Mouse (Mus musculus) CH12.LX (cell line): ENCODE data around the gene Igfbp5. TPM values are rescaled to one million over a fixed set of nuclear protein-coding genes. Genes with fewer than 3 reads are reported as not detected.

Experiments
- DNase-seq: peaks from one replicate; pipeline ENCODE4 v3.0.0-alpha.2; 2013; ENCODE audit errors: extremely low read depth
- H3K27ac ChIP-seq: 2 replicates; pipeline ENCODE4 v1.5.1; 2012; ENCODE audit warnings: low read depth, mild to moderate bottlenecking, control low read depth, moderate library complexity; ENCODE audit not compliant: insufficient read depth
- H3K27me3 ChIP-seq: replicated peaks from 2 replicates; pipeline ENCODE3; 2012; ENCODE audit warnings: inconsistent platforms
- H3K36me3 ChIP-seq, 2 experiments: replicated peaks in 1 of 2; 2 replicates each; pipeline versions ENCODE3 to v1.6.1; 2012; ENCODE audit warnings: inconsistent platforms in 1 of 2, low read length in 1 of 2, mild to moderate bottlenecking in 1 of 2, mixed read lengths in 1 of 2, moderate library complexity in 1 of 2; ENCODE audit not compliant: control insufficient read depth in 1 of 2, insufficient read depth in 1 of 2
- H3K4me1 ChIP-seq, 2 experiments: 2 replicates each; pipeline ENCODE4 v1.6.1; 2012; ENCODE audit warnings: inconsistent platforms in 1 of 2, moderate library complexity in 1 of 2; ENCODE audit not compliant: insufficient read depth in 2 of 2, control insufficient read depth in 1 of 2
- H3K4me2 ChIP-seq: 2 replicates; pipeline ENCODE4 v1.6.1; 2012; ENCODE audit warnings: low read depth, mild to moderate bottlenecking, control low read depth; ENCODE audit not compliant: poor library complexity, insufficient read depth, severe bottlenecking
- H3K4me3 ChIP-seq, 3 experiments: fragments of 150-350 bp in 1 of 3; sonication (generic) in 1 of 3; replicated peaks in 1 of 3; 2 replicates each; pipeline versions ENCODE3 to v1.5.1; 2011 to 2012; ENCODE audit warnings: low read depth in 2 of 3, low read length in 2 of 3, mild to moderate bottlenecking in 2 of 3, moderate library complexity in 2 of 3, control low read depth in 1 of 3, improper control_type of control experiment in 1 of 3, inconsistent platforms in 1 of 3, mixed read lengths in 1 of 3; ENCODE audit not compliant: poor library complexity in 1 of 3
- H3K79me2 ChIP-seq: replicated peaks from 2 replicates; pipeline ENCODE4 v1.6.1; 2012; ENCODE audit warnings: mild to moderate bottlenecking, moderate library complexity; ENCODE audit not compliant: control insufficient read depth, poor library complexity, insufficient read depth, severe bottlenecking; ENCODE audit errors: extremely low read depth
- H3K9ac ChIP-seq: 2 replicates; pipeline ENCODE4 v1.6.1; 2012; ENCODE audit warnings: low read depth, mild to moderate bottlenecking, control low read depth, moderate library complexity; ENCODE audit not compliant: insufficient read depth
- H3K9me3 ChIP-seq: replicated peaks from 2 replicates; pipeline ENCODE3; 2012; ENCODE audit warnings: low read length, inconsistent platforms, mixed read lengths
- BHLHE40 ChIP-seq: IDR thresholded peaks from 2 replicates; pipeline ENCODE4 v1.6.1; 2011; ENCODE audit warnings: mild to moderate bottlenecking, low read depth, low read length, improper control_type of control experiment
- CTCF ChIP-seq, 2 experiments: IDR thresholded peaks in 1 of 2; conservative IDR thresholded peaks in 1 of 2; 2 replicates each; pipeline ENCODE4 v1.5.1; 2011 to 2012; ENCODE audit warnings: low read depth in 2 of 2, low read length in 2 of 2, improper control_type of control experiment in 1 of 2, inconsistent platforms in 1 of 2, mild to moderate bottlenecking in 1 of 2, moderate library complexity in 1 of 2
- GABPA ChIP-seq: IDR thresholded peaks from 2 replicates; pipeline ENCODE4 v1.6.1; 2012; ENCODE audit warnings: low read depth, low read length, improper control_type of control experiment, inconsistent platforms; ENCODE audit not compliant: insufficient replicate concordance
- HCFC1 ChIP-seq: IDR thresholded peaks from 2 replicates; pipeline ENCODE4 v1.6.1; 2012; ENCODE audit warnings: low read depth, mild to moderate bottlenecking, inconsistent platforms, low read length, improper control_type of control experiment
- IRF4 ChIP-seq: IDR thresholded peaks from 2 replicates; pipeline ENCODE4 v1.6.1; 2014; ENCODE audit warnings: low read depth, mild to moderate bottlenecking, inconsistent platforms, low read length, improper control_type of control experiment
- JUN ChIP-seq: IDR thresholded peaks from 2 replicates; pipeline ENCODE4 v1.6.1; 2011; ENCODE audit warnings: low read depth, mild to moderate bottlenecking, low read length, improper control_type of control experiment, moderate library complexity; ENCODE audit not compliant: insufficient read depth
- KAT2A ChIP-seq: IDR thresholded peaks from 2 replicates; pipeline ENCODE4 v1.6.1; 2012; ENCODE audit warnings: low read length, improper control_type of control experiment, inconsistent platforms; ENCODE audit not compliant: insufficient replicate concordance
- MAX ChIP-seq: IDR thresholded peaks from 2 replicates; pipeline ENCODE4 v1.6.1; 2011; ENCODE audit warnings: low read length, improper control_type of control experiment
- MEF2A ChIP-seq: IDR thresholded peaks from 2 replicates; pipeline ENCODE4 v1.6.1; 2014; ENCODE audit warnings: low read depth, mild to moderate bottlenecking, inconsistent platforms, low read length, improper control_type of control experiment, borderline replicate concordance
- POLR2A ChIP-seq: IDR thresholded peaks from 2 replicates; pipeline ENCODE4 v1.6.1; 2011; ENCODE audit warnings: low read depth, mild to moderate bottlenecking, improper control_type of control experiment, low read length
- POLR2AphosphoS2 ChIP-seq: IDR thresholded peaks from 2 replicates; pipeline ENCODE4 v1.6.1; 2011; ENCODE audit warnings: low read depth, low read length, improper control_type of control experiment
- SIN3A ChIP-seq: IDR thresholded peaks from 2 replicates; pipeline ENCODE4 v1.6.1; 2012; ENCODE audit warnings: low read length, improper control_type of control experiment, inconsistent platforms
- TBP ChIP-seq: conservative IDR thresholded peaks from 2 replicates; pipeline ENCODE4 v1.6.1; 2011; ENCODE audit warnings: low read depth, low read length, improper control_type of control experiment
- TCF12 ChIP-seq: IDR thresholded peaks from 2 replicates; pipeline ENCODE4 v1.6.1; 2014; ENCODE audit warnings: low read depth, mild to moderate bottlenecking, inconsistent platforms, low read length, improper control_type of control experiment
- ZKSCAN1 ChIP-seq: IDR thresholded peaks from 2 replicates; pipeline ENCODE4 v1.6.1; 2012; ENCODE audit warnings: low read depth, inconsistent platforms, low read length, improper control_type of control experiment, borderline replicate concordance
- ZMIZ1 ChIP-seq: IDR thresholded peaks from 2 replicates; pipeline ENCODE4 v1.6.1; 2012; ENCODE audit warnings: low read depth, mild to moderate bottlenecking, inconsistent platforms, low read length, improper control_type of control experiment
- ZNF384 ChIP-seq: IDR thresholded peaks from 2 replicates; pipeline ENCODE4 v1.6.1; 2012; ENCODE audit warnings: low read depth, low read length, improper control_type of control experiment, inconsistent platforms
- dilution Hi-C: fragments of 300-500 bp; cut with MboI; formaldehyde crosslinking; loops from 2 replicates; pipeline ENCODE4 v1.14.3; 2020; ENCODE audit warnings: low sequenced_read_pairs; ENCODE audit not compliant: extremely low pct_unique_long_range_greater_than_20kb, extremely low pct_ligation_motif_present
- in situ Hi-C: fragments of 300-500 bp; cut with MboI; formaldehyde crosslinking; loops from 3 replicates; pipeline ENCODE4 v1.14.3; 2019; ENCODE audit warnings: low sequenced_read_pairs, low pct_ligation_motif_present, low pct_unique_long_range_greater_than_20kb, mixed read lengths
- polyA plus RNA-seq: library from polyadenylated mRNA; unstranded; fragments of >175 nt; gene quantifications from 2 replicates; pipeline ENCODE4 v1.2.1, GENCODE M21; 2012; ENCODE audit warnings: low read depth; ENCODE audit not compliant: insufficient read length
- total RNA-seq, 2 experiments: library from RNA; depleted of rRNA; stranded (reverse); fragments of 300-350 nt in 1 of 2; fragments of >200 nt in 1 of 2; gene quantifications; 2 replicates each; pipeline ENCODE4 v1.2.3; 2012 to 2014

Igfbp5 gene
- total and polyA plus RNA-seq, 3 experiments, result 0.08 to 0.09 TPM; not detected in 1

DNA sequence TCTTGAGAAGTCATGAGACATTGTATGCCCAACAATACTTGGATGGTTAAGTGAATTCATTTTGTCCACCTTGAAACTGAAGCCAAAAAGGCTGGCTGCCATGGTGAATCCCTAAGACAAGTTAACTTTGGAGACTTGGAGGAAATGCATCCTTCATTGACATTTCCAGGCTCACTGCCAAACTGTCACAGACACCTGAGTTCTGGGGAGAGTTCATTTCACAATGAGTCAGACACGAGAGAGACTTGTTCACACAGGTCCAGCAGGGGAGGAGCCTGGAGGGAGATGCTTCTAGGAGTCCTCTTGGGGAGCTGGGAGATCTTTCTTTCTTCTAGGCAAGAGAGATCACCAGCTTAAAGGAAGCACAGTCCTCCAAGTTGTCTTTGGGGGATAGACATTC is 13.2 kb upstream of the Igfbp5 start:
- H3K79me2 ChIP-seq, result no peaks in the 10 kb centered on the region
- TF ChIP-seq IRF4 (peak; percentile 32; the same call in 1 of the 2 replicates), BHLHE40 (peak; percentile 56), HCFC1 (no peak)
- TF ChIP-seq, all 38 proteins: peak for 2
- in situ Hi-C loops, result no loop called here
- no peak overlapping the region for H3K4me3 ChIP-seq
- no peak overlapping the region for H3K27ac ChIP-seq
- no peak for DNase-seq
- dilution Hi-C loops, result no loop called here
- H3K4me2 ChIP-seq, result no peak overlapping the region
- H3K4me1 ChIP-seq, result no peaks in the 10 kb centered on the region
- H3K9me3 ChIP-seq, result peaks cover 3% of the 10 kb centered on the region
- H3K36me3 ChIP-seq, result no peaks in the 10 kb centered on the region
- no peak overlapping the region for H3K9ac ChIP-seq
- H3K27me3 ChIP-seq, result peaks cover 65% of the 10 kb centered on the region

DNA sequence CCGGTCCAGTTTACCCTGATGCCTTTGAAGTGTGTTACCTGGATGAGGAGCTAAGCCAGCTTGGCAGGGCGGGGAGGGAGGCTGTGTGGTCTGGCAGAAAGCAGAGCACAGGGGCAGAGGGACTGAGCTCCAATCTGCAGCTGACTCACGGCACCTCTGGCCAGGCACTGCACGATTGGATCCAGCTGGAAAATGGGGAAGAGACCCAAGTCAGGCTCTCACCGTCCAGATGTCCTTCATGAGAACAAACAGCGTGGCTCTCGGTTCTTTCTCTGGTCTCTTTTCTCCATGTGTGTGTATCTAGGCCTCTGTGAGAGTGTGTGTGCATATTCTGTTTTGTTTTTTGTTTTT is 11.1 kb upstream of the Igfbp5 start:
- H3K79me2 ChIP-seq, result no peaks in the 10 kb centered on the region
- H3K27me3 ChIP-seq, result peaks cover 50% of the 10 kb centered on the region
- no peak overlapping the region for H3K9ac ChIP-seq
- dilution Hi-C loops (no loop called here), in situ Hi-C loops (no loop called here)
- no peak overlapping the region for H3K4me2 ChIP-seq
- H3K4me3 ChIP-seq, result no peak overlapping the region
- no peaks in the 10 kb centered on the region for H3K36me3 ChIP-seq
- TF ChIP-seq SIN3A, result no peak
- no peak for TF ChIP-seq TCF12
- no peak for TF ChIP-seq MAX
- no peak for TF ChIP-seq ZKSCAN1
- TF ChIP-seq CTCF (conservative IDR thresholded peaks at IDR 0.05 in 1 of 2, IDR thresholded peaks at IDR 0.05 in 1 of 2; ENCODE audit: low read depth in 2 of 2, low read length in 2 of 2), result no peak
- no peak for TF ChIP-seq POLR2AphosphoS2
- TF ChIP-seq JUN, result no peak
- no peak for TF ChIP-seq ZNF384
- no peak for TF ChIP-seq POLR2A
- TF ChIP-seq KAT2A, result no peak
- TF ChIP-seq ZMIZ1, result no peak
- TF ChIP-seq TBP, result no peak
- no peak for TF ChIP-seq MEF2A
- no peak for TF ChIP-seq GABPA
- no peaks in the 10 kb centered on the region for H3K4me1 ChIP-seq
- H3K27ac ChIP-seq, result no peak overlapping the region
- no peak for DNase-seq
- H3K9me3 ChIP-seq, result peaks cover 1% of the 10 kb centered on the region
